Mouse (Mus musculus) C2C12 (cell line): ENCODE results near the gene Mxra7. TPM values are rescaled to one million over a fixed set of nuclear protein-coding genes. Genes with fewer than 3 reads are reported as not detected.
A peak's percentile ranks its signal among the peaks of the same experiment; 100 is the strongest.

Experiments used
- H3K27me3 ChIP-seq: one replicate; pipeline ENCODE4 v1.6.1; 2011; ENCODE audit not compliant: control insufficient read depth, insufficient read depth, insufficient read length
- H3K36me3 ChIP-seq: one replicate; pipeline ENCODE4 v1.6.1; 2011; ENCODE audit not compliant: control insufficient read depth, insufficient read depth
- H3K4me3 ChIP-seq: one replicate; pipeline ENCODE4 v1.5.1; 2011; ENCODE audit warnings: mild to moderate bottlenecking, control low read depth; ENCODE audit not compliant: poor library complexity, insufficient read depth, severe bottlenecking
- H3K79me2 ChIP-seq: one replicate; pipeline ENCODE4 v1.6.1; 2011; ENCODE audit not compliant: control insufficient read depth, insufficient read depth
- H3K79me3 ChIP-seq: one replicate; pipeline ENCODE4 v1.6.1; 2011; ENCODE audit warnings: low read depth, control low read depth
- H3ac ChIP-seq: one replicate; pipeline ENCODE3; 2011; ENCODE audit warnings: low read depth; ENCODE audit not compliant: control insufficient read depth, insufficient read length
- CEBPB ChIP-seq: IDR thresholded peaks from one replicate; pipeline ENCODE4 v1.6.1; 2011; ENCODE audit warnings: low read depth, mild to moderate bottlenecking, control low read depth, moderate library complexity
- CTCF ChIP-seq: IDR thresholded peaks from one replicate; pipeline ENCODE4 v1.5.1; 2011; ENCODE audit not compliant: control insufficient read depth, insufficient read depth, insufficient read length
- FOSL1 ChIP-seq: IDR thresholded peaks from one replicate; pipeline ENCODE4 v1.8.0; 2011; ENCODE audit warnings: mild to moderate bottlenecking, low read length; ENCODE audit not compliant: poor library complexity, insufficient read depth, severe bottlenecking
- MAX ChIP-seq: IDR thresholded peaks from one replicate; pipeline ENCODE4 v1.6.1; 2011; ENCODE audit warnings: mild to moderate bottlenecking, control low read depth
- MYOD1 ChIP-seq: IDR thresholded peaks from one replicate; pipeline ENCODE4 v1.6.1; 2011; ENCODE audit warnings: low read depth; ENCODE audit not compliant: control insufficient read depth, insufficient read length
- MYOG ChIP-seq: IDR thresholded peaks from one replicate; pipeline ENCODE4 v1.6.1; 2011; ENCODE audit not compliant: control insufficient read depth, insufficient read length; ENCODE audit errors: extremely low read depth
- USF1 ChIP-seq: IDR thresholded peaks from one replicate; pipeline ENCODE4 v1.6.1; 2011; ENCODE audit warnings: low read depth, mild to moderate bottlenecking, control low read depth, moderate library complexity
- polyA plus RNA-seq: library from polyadenylated mRNA; unstranded; fragments of >200 nt; fragmentation: generic; extraction: Trizol; gene quantifications from one replicate; pipeline ENCODE4 v1.2.1, GENCODE M21; 2012; ENCODE audit warnings: missing spikeins

The Mxra7 gene
- polyA plus RNA-seq, 1 experiment: 70.2 TPM

- Histone ChIP-seq H3ac (no peak overlapping the region), H3K4me3 (no peak overlapping the region)
These were observed 25.1 kb downstream of the Mxra7 start for GRCm38 (mm10) chr11:116802709-116803108.

GRCm38 (mm10) chr11:116801106-116801505 lies 26.7 kb downstream of the Mxra7 start:
- Histone ChIP-seq H3K79me2 (no peaks in the 10 kb centered on the region), H3K36me3 (peaks cover 4% of the 10 kb centered on the region), H3K4me3 (no peak overlapping the region), H3K79me3 (no peaks in the 10 kb centered on the region), H3K27me3 (no peaks in the 10 kb centered on the region), H3ac (no peak overlapping the region)
- TF ChIP-seq CTCF (no peak), CEBPB (no peak), USF1 (no peak), MYOG (no peak), MAX (no peak), FOSL1 (no peak), MYOD1 (no peak)

More at GRCm38 (mm10) chr11:116802709-116803108, 25.1 kb downstream of the Mxra7 start:
- no peaks in the 10 kb centered on the region for H3K79me2 ChIP-seq
- no peaks in the 10 kb centered on the region for H3K79me3 ChIP-seq
- peaks cover 11% of the 10 kb centered on the region for H3K36me3 ChIP-seq
- no peaks in the 10 kb centered on the region for H3K27me3 ChIP-seq
- TF ChIP-seq USF1 (no peak), CTCF (no peak), MYOD1 (peak; percentile 65)

- H3ac ChIP-seq: no peak overlapping the region
- TF ChIP-seq CEBPB (no peak), MAX (no peak), FOSL1 (no peak), MYOD1 (no peak), USF1 (no peak), CTCF (no peak), MYOG (no peak)
- peaks cover 4% of the 10 kb centered on the region for H3K36me3 ChIP-seq
- no peaks in the 10 kb centered on the region for H3K79me3 ChIP-seq
- H3K4me3 ChIP-seq: no peak overlapping the region
- H3K79me2 ChIP-seq: no peaks in the 10 kb centered on the region
- no peaks in the 10 kb centered on the region for H3K27me3 ChIP-seq
These were observed 28.5 kb downstream of the Mxra7 start for GRCm38 (mm10) chr11:116799364-116799763.

- Histone ChIP-seq H3K79me2 (no peaks in the 10 kb centered on the region), H3K36me3 (no peaks in the 10 kb centered on the region), H3ac (no peak overlapping the region), H3K4me3 (no peak overlapping the region), H3K27me3 (no peaks in the 10 kb centered on the region), H3K79me3 (no peaks in the 10 kb centered on the region)
- TF ChIP-seq MYOD1 (no peak), MAX (no peak), FOSL1 (no peak), USF1 (no peak), CTCF (no peak), MYOG (no peak), CEBPB (no peak)
These were observed 43.6 kb downstream of the Mxra7 start for GRCm38 (mm10) chr11:116784221-116784620.

- Histone ChIP-seq H3K36me3 (no peaks in the 10 kb centered on the region), H3K4me3 (no peak overlapping the region), H3ac (no peak overlapping the region), H3K79me3 (no peaks in the 10 kb centered on the region), H3K27me3 (no peaks in the 10 kb centered on the region), H3K79me2 (no peaks in the 10 kb centered on the region)
- no peak for TF ChIP-seq MYOD1
- peak; percentile 39 for TF ChIP-seq USF1
These were observed 45.1 kb downstream of the Mxra7 start for GRCm38 (mm10) chr11:116782737-116783145.

- no peak within 1 kb of the TSS for H3ac ChIP-seq
- H3K27me3 ChIP-seq: no peaks in the 10 kb centered on the region
- H3K79me2 ChIP-seq: no peaks in the 10 kb centered on the region
- no peak for TF ChIP-seq MAX
- no peak for TF ChIP-seq FOSL1
- no peak for TF ChIP-seq MYOD1
- no peak for TF ChIP-seq CEBPB
- no peak for TF ChIP-seq MYOG
- H3K4me3 ChIP-seq: no peak within 1 kb of the TSS
- H3K79me3 ChIP-seq: no peaks in the 10 kb centered on the region
- H3K36me3 ChIP-seq: no peaks in the 10 kb centered on the region
These were observed 52.4 kb downstream of the Mxra7 start, which contains the start of gene St6galnac1 for GRCm38 (mm10) chr11:116775407-116775806. St6galnac1 (minus strand) TSS chr11:116775507.

GRCm38 (mm10) chr11:116773205-116773604 lies 54.6 kb downstream of the Mxra7 start:
- no peak for TF ChIP-seq CEBPB
- no peak for TF ChIP-seq MYOD1
- TF ChIP-seq CTCF: no peak
- no peak for TF ChIP-seq USF1
- no peak for TF ChIP-seq MAX
- TF ChIP-seq FOSL1: no peak
- no peak for TF ChIP-seq MYOG
- no peaks in the 10 kb centered on the region for H3K79me2 ChIP-seq
- H3K79me3 ChIP-seq: no peaks in the 10 kb centered on the region
- H3ac ChIP-seq: no peak overlapping the region
- H3K27me3 ChIP-seq: no peaks in the 10 kb centered on the region
- no peak overlapping the region for H3K4me3 ChIP-seq
- H3K36me3 ChIP-seq: no peaks in the 10 kb centered on the region
